Comparison of ENCODE assay signal across 20 mouse cellular contexts in genomic region chr3:84685662-84686293, GRCm38 (mm10). TPM values are rescaled to one million over a fixed set of nuclear protein-coding genes. Genes with fewer than 3 reads are reported as not detected.
DNase-seq lines count a peak whose midpoint lies in the region; ATAC-seq and TF ChIP-seq lines count a peak whose summit lies in the region.
"Had no signal": no experiment of that assay in that cellular context is flagged by ENCODE, and none has a peak within 500 bp of the region (broad histone marks: within the 10 kb centered on the region; RNA-seq: fewer than 3 reads in every experiment).

No protein-coding gene starts in this region.

- TF ChIP-seq POLR2A in lung, adult 2 months (IDR thresholded peaks at IDR 0.05; ENCODE audit: borderline replicate concordance, extremely low read depth, low read depth, low read length) = no peak

- 52% methylated on average over 8 of the region's 8 CpGs for WGBS in lung, adult 2 months

- ATAC-seq in granulocyte monocyte progenitor cell, adult 5-6 weeks (replicated peaks; ENCODE audit: poor library complexity, severe bottlenecking) = peak; percentile 74
- ATAC-seq in megakaryocyte progenitor cell, adult 5-6 weeks (replicated peaks; ENCODE audit: poor library complexity) = peak; percentile 66
- ATAC-seq: forebrain, embryonic 15.5 days; intestine, embryonic 15.5 days had no signal

- no peak overlapping the region for H3K4me3 ChIP-seq in lung, adult 2 months (replicated peaks; ENCODE audit: extremely low read depth, low read depth, low read length)
- H3K4me3 ChIP-seq: embryonic facial prominence, embryonic 15.5 days; erythroblast, embryonic 14.5 days; forebrain, embryonic 15.5 days; heart, embryonic 10.5 days; intestine, embryonic 15.5 days had no signal

- DNase-seq in A20 (ENCODE audit: low read depth, low spot score) = peak; percentile 68
- DNase-seq in MEL-GATA-1-ER (ENCODE audit: extremely low read depth, low read depth) = peak; percentile 49
- no peak for DNase-seq in liver
- no peak for DNase-seq in cerebellum, adult 11 months
- no peak for DNase-seq in lung, adult 2 months
- no peak for DNase-seq in heart, adult 8-10 months (ENCODE audit: low spot score)
- DNase-seq: adrenal gland, postnatal 10 days; cerebellum, adult 2 months; cerebellum, postnatal 10 days; embryo, embryonic 11 days; gastrocnemius, postnatal 36 days; heart, postnatal 10 days; heart, postnatal 4 days had no signal

- no peaks in the 10 kb centered on the region for H3K4me1 ChIP-seq in lung, adult 2 months (ENCODE audit: control insufficient read depth, insufficient read depth, low read length)
- H3K4me1 ChIP-seq: embryonic facial prominence, embryonic 15.5 days; intestine, embryonic 15.5 days had no signal

- no peak for TF ChIP-seq CTCF in lung, adult 2 months (IDR thresholded peaks at IDR 0.05; ENCODE audit: insufficient read depth, low read length)

RNA-seq across cellular contexts. Expression of gene Tmem154, which starts 19.8 kb away (rescaled TPM):
- total RNA-seq in granulocyte monocyte progenitor cell, adult 5-6 weeks (2014; fragmentation: Nextera tagmentation) = 4.8 and 7.6 TPM in 2 replicates
- 4.3 and 4.8 TPM in 2 replicates for total RNA-seq in granulocyte monocyte progenitor cell, adult 5-6 weeks (2017)
- 9.9 and 10.6 TPM in 2 replicates for total RNA-seq in megakaryocyte progenitor cell, adult 5-6 weeks (2015)
- total RNA-seq in megakaryocyte progenitor cell, adult 5-6 weeks (2017) = 4.0 and 4.6 TPM in 2 replicates
- 6.4 and 11.9 TPM in 2 replicates for polyA plus RNA-seq in lung, adult 2 months (2012; rRNA removed)
- 1 to 10 TPM in 3 of 4 experiments, under 1 TPM in 1; 0.97 to 3.3 (median 2.9) TPM for total RNA-seq in heart, adult 8-10 months (2022)

Comparison
In these comparisons a context has a peak if more than half of its experiments do, and no peak if none do; other contexts are left out.
1. DNase-seq: peak in A20 (single experiment) and MEL-GATA-1-ER (single experiment); none in liver (single experiment), cerebellum, adult 11 months (single experiment), lung, adult 2 months (single experiment) and heart, adult 8-10 months (single experiment).